Comparison of ENCODE assay signal across 10 mouse cellular contexts in the genomic region with DNA sequence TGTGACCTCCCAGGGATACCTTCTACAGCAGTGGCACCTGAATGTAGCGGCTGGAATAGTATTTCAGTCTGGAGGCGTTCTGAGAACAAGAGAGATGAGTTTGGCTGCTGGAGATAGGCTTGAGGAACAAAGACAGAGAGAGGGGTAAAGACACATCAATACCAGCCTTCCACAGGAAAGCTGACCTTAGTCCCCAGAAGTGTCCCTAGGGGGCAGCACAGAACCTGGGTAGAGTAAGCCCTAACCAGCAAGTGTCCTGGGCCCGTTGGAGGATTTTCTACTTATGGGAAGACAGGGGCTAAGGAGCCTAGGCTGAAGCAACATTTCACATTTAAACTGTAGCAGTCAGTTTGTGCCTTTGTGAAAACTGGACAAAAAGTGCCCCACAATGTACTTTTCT. TPM values are rescaled to one million over a fixed set of nuclear protein-coding genes. Genes with fewer than 3 reads are reported as not detected.
DNase-seq lines count a peak whose midpoint lies in the region; ATAC-seq lines count a peak whose summit lies in the region.
"Had no signal": no experiment of that assay in that cellular context is flagged by ENCODE, and none has a peak within 500 bp of the region (broad histone marks: within the 10 kb centered on the region; RNA-seq: fewer than 3 reads in every experiment).

No protein-coding gene starts in this region.

- WGBS in kidney, embryonic 14.5 days = 79% methylated on average over 3 of the region's 3 CpGs

- ATAC-seq in kidney, embryonic 14.5 days (ENCODE audit: low FRiP score, low TSS enrichment) = no peak

- H3K9me3 ChIP-seq in kidney, embryonic 14.5 days (ENCODE audit: control insufficient read depth, low read length) = no peaks in the 10 kb centered on the region
- H3K9me3 ChIP-seq: embryonic facial prominence, embryonic 12.5 days; limb, embryonic 10.5 days had no signal

- H3K27me3 ChIP-seq in kidney, embryonic 14.5 days (ENCODE audit: control insufficient read depth, insufficient read depth, low read length) = no peaks in the 10 kb centered on the region

- H3K4me3 ChIP-seq in kidney, embryonic 14.5 days (ENCODE audit: low read length) = no peak overlapping the region
- H3K4me3 ChIP-seq: embryonic facial prominence, embryonic 12.5 days; limb, embryonic 10.5 days had no signal

- peak; percentile 33 to 46 for DNase-seq in kidney, postnatal 4 days
- peak; percentile 73 for DNase-seq in ES-CJ7 (ENCODE audit: low read depth, low spot score)
- DNase-seq in brain, adult 2 months (ENCODE audit: low read depth, low spot score) = peak; percentile 16
- peak; percentile 40 for DNase-seq in retina, postnatal 1 day
- no peak for DNase-seq in ovary, postnatal 36 days (ENCODE audit: low spot score)
- DNase-seq in ovary, postnatal 10 days (ENCODE audit: low spot score) = no peak
- DNase-seq: adrenal gland, adult 8-10 months had no signal

- H3K9ac ChIP-seq in kidney, embryonic 14.5 days (ENCODE audit: low read depth, low read length) = no peak overlapping the region
- H3K9ac ChIP-seq: embryonic facial prominence, embryonic 12.5 days had no signal

- H3K27ac ChIP-seq in kidney, embryonic 14.5 days (ENCODE audit: low read depth, low read length) = no peak overlapping the region
- H3K27ac ChIP-seq: embryonic facial prominence, embryonic 12.5 days; limb, embryonic 10.5 days had no signal

- no peaks in the 10 kb centered on the region for H3K36me3 ChIP-seq in kidney, embryonic 14.5 days (ENCODE audit: control insufficient read depth, insufficient read depth, low read length)
- H3K36me3 ChIP-seq: embryonic facial prominence, embryonic 12.5 days; limb, embryonic 10.5 days had no signal

- no peak overlapping the region for H3K4me2 ChIP-seq in kidney, embryonic 14.5 days (replicated peaks; ENCODE audit: low read depth, low read length)
- H3K4me2 ChIP-seq: embryonic facial prominence, embryonic 12.5 days had no signal

- H3K4me1 ChIP-seq in kidney, embryonic 14.5 days (ENCODE audit: control insufficient read depth, insufficient read depth, low read length) = no peaks in the 10 kb centered on the region
- H3K4me1 ChIP-seq: embryonic facial prominence, embryonic 12.5 days; limb, embryonic 10.5 days had no signal

RNA-seq across cellular contexts. Expression of gene Klrg2, which starts 12.5 kb away (rescaled TPM):
- polyA plus RNA-seq in kidney, embryonic 14.5 days (2014; fragmentation: Nextera tagmentation; extraction: Ambion mirVana) = 0.24 and 0.46 TPM in 2 replicates

RNA-seq across cellular contexts. Expression of gene Clec2l, which starts 13.3 kb away (rescaled TPM):
- 1.1 and 1.3 TPM in 2 replicates for polyA plus RNA-seq in kidney, embryonic 14.5 days (2014; fragmentation: Nextera tagmentation; extraction: Ambion mirVana)

Comparison
In these comparisons a context has a peak if more than half of its experiments do, and no peak if none do; other contexts are left out.
1. DNase-seq: peak in kidney, postnatal 4 days (2 of 2), ES-CJ7 (single experiment), brain, adult 2 months (single experiment) and retina, postnatal 1 day (single experiment); none in ovary, postnatal 36 days (single experiment) and ovary, postnatal 10 days (single experiment).